Mouse (Mus musculus): ENCODE data around the gene Ppm1l. TPM values are rescaled to one million over a fixed set of nuclear protein-coding genes. Genes with fewer than 3 reads are reported as not detected.
"Not testable (repeated sequence)": the region's sequence is repeated elsewhere in the genome, so short reads cannot be mapped to it uniquely, and the experiment has no call there.

Ppm1l gene
- total RNA-seq, 2 experiments from 2014 or later, result 31.5 to 39.7 TPM

- DNase-seq (ENCODE audit: low spot score in 2 of 2), result no peak
Observed at GRCm38 (mm10) chr3:69531511-69531910, 214.8 kb downstream of the Ppm1l start.

GRCm38 (mm10) chr3:69532687-69533086, 216.0 kb downstream of the Ppm1l start:
- no peak for DNase-seq (ENCODE audit: low spot score in 2 of 2)

GRCm38 (mm10) chr3:69535486-69535885, 218.8 kb downstream of the Ppm1l start:
- DNase-seq (ENCODE audit: low spot score in 2 of 2), result no peak

GRCm38 (mm10) chr3:69535941-69536647, 219.4 kb downstream of the Ppm1l start:
- no peak for DNase-seq (ENCODE audit: low spot score in 2 of 2)

- no peak for DNase-seq (ENCODE audit: low spot score in 2 of 2)
Observed at GRCm38 (mm10) chr3:69542962-69543361, 226.3 kb downstream of the Ppm1l start.

- no peak for DNase-seq (ENCODE audit: low spot score in 2 of 2)
Observed at GRCm38 (mm10) chr3:69543730-69544129, 227.1 kb downstream of the Ppm1l start.

- DNase-seq (ENCODE audit: low spot score in 2 of 2), result no peak
Observed at GRCm38 (mm10) chr3:69545017-69545416, 228.4 kb downstream of the Ppm1l start.

- no peak for DNase-seq (ENCODE audit: low spot score in 2 of 2)
Observed at GRCm38 (mm10) chr3:69548704-69549455, 232.2 kb downstream of the Ppm1l start.

GRCm38 (mm10) chr3:69549602-69550001, 232.9 kb downstream of the Ppm1l start:
- DNase-seq (ENCODE audit: low spot score in 2 of 2), result no peak

- DNase-seq (ENCODE audit: low spot score in 2 of 2), result no peak
Observed at GRCm38 (mm10) chr3:69555511-69555910, 238.8 kb downstream of the Ppm1l start.

- no peak for DNase-seq (ENCODE audit: low spot score in 2 of 2)
Observed at GRCm38 (mm10) chr3:69556092-69556778, 239.6 kb downstream of the Ppm1l start.

GRCm38 (mm10) chr3:69559316-69559974, 242.8 kb downstream of the Ppm1l start:
- DNase-seq (ENCODE audit: low spot score in 2 of 2), result no peak

GRCm38 (mm10) chr3:69559975-69560330, 243.3 kb downstream of the Ppm1l start:
- no peak for DNase-seq (ENCODE audit: low spot score in 2 of 2)

- no peak for DNase-seq (ENCODE audit: low spot score in 2 of 2)
Observed at GRCm38 (mm10) chr3:69561686-69562085, 245.0 kb downstream of the Ppm1l start.

GRCm38 (mm10) chr3:69563406-69563805, 246.7 kb downstream of the Ppm1l start:
- DNase-seq (ENCODE audit: low spot score in 2 of 2), result no peak

- DNase-seq (ENCODE audit: low spot score in 2 of 2), result not testable (repeated sequence)
Observed at GRCm38 (mm10) chr3:69565586-69565985, 248.9 kb downstream of the Ppm1l start.

GRCm38 (mm10) chr3:69572561-69572960, 255.9 kb downstream of the Ppm1l start:
- no peak for DNase-seq (ENCODE audit: low spot score in 2 of 2)

- no peak for DNase-seq (ENCODE audit: low spot score in 2 of 2)
Observed at GRCm38 (mm10) chr3:69575577-69575976, 258.9 kb downstream of the Ppm1l start.

- no peak for DNase-seq (ENCODE audit: low spot score in 2 of 2)
Observed at GRCm38 (mm10) chr3:69576715-69577114, 260.1 kb downstream of the Ppm1l start.

- DNase-seq (ENCODE audit: low spot score in 2 of 2), result no peak
Observed at GRCm38 (mm10) chr3:69578791-69579190, 262.1 kb downstream of the Ppm1l start.

GRCm38 (mm10) chr3:69583798-69584197, 267.1 kb downstream of the Ppm1l start:
- DNase-seq (ENCODE audit: low spot score in 2 of 2), result no peak
